Mouse (Mus musculus) heart, postnatal 14 days (tissue): ENCODE measurements around the gene Nadsyn1. TPM values are rescaled to one million over a fixed set of nuclear protein-coding genes. Genes with fewer than 3 reads are reported as not detected.
A peak's percentile ranks its signal among the peaks of the same experiment; 100 is the strongest.

Experiments
- DNase-seq, 2 experiments: peaks; one replicate each; pipeline ENCODE4 v3.0.0; 2021 to 2022
- intact Hi-C: fragments of 180-260 bp; cut with DNase I; formaldehyde crosslinking; loops from one replicate; pipeline ENCODE4 v1.15.1; 2025
- microRNA-seq, 2 experiments: library from miRNA; unstranded; fragments of <30 nt; microRNA quantifications; one replicate each; pipeline ENCODE4 v1.2.0; 2021 to 2022
- total RNA-seq, 2 experiments: library from RNA; stranded (reverse); gene quantifications; 2 replicates each; pipeline ENCODE4 v1.2.3; 2021

Gene Nadsyn1
- total RNA-seq, 2 experiments from 2014 or later, result 5.8 to 6.4 TPM

DNA sequence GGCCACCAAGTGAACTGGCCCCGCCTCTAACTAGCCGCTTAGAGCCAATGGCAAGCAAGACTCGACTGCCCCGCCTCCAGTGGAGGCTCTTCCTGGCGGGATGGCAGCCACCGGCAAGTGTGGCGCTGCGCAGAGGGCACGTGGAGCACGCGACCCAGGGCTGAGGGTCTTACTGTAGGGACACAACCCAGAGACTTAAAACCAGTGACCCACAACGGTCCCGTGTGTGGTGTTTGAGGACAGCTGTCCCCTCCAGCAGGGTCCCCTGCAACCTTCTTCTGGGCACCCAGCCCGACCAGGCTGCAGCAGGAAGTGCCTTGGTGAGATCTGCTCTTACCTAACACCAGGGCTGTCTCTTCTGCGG, 65.6 kb downstream of the Nadsyn1 start:
- DNase-seq, result peak; percentile 71 to 81
- intact Hi-C loops, result no loop called here

DNA sequence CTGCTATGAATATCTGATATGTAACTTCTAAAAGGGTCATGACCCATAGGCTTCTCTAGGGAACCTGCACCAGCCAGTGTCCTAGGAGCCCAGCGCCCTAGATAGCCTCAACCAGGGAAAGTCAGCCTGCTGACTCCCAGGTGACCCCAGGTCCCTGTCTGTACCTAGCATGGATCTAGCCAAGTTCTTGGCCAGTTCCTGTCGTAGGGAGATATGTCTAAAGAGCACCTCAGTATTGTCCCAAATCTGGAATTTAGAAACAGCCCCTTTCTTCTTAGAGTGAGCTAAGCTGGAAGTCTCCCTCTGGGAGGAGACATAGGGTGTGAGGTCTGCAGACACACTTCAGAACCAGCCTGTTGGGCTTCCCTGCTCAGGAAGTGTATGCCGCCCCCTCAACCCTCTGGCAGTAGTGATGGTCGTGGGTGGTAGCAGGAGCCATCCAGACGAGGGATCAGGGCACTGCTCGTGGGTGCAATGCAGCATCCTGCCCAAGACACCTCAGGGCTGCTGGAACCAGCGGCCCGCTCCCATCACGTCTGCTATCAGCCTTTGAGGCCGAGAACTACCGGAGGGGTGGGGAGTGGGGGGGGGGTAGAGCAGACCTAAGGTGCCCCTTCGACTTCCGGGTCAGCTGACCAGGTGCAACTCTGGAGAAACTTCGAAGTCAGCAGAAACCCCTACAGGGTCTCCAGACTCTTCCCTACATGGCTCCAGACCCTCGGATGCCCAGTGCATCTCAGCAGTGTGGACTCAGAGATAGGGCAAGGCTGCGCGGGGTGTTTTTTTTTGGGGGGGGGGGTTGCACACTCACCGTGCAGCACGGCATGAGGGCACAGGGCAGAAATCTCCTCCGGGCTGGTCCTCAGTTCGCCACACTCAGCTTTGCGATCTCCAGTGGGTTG, 66.3 kb downstream of the Nadsyn1 start, which contains the start of gene Osbpl5:
Gene Osbpl5 (minus strand): TSS at position 861 of the 902 bp plus-strand sequence.
- DNase-seq, result no peak
- intact Hi-C loops, result no loop called here

DNA sequence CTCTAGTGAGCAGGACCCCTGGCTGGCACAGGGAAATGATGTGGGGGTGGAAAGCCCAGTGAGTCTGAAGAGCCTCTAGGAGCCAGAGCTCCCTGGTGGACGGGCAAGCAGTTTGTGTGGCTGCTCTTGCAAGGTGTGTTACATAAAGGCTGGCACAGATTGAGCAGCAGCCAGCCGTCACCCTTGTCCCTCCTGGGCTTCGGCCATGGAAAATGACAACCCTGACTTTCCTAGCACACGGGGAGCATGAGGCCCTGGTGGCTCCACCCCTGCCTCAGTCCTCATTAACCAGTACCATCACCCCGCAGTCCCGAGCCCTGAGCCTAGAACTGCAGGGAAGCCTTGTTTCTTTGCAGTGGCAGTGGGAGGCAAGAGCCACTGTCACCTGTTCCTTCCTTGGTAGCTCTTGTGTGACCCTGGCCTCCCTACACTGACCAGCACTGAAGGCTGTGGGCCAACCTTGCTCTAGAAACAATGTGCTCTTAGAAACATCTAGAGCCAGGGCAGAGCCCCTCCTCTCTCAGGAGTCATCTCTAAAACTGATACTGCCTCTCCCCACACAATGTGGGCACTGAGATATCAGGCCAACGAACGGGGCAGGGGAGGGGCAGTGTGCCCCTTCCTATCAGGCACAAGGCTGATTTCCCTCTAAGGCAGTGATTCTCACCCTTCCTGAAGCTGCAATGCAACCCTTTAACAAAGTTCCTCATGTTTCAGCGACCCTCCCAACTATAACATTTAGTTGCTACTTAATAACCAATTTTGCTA, 67.1 kb downstream of the Nadsyn1 start:
- intact Hi-C loops, result no loop called here
- DNase-seq, result no peak

DNA sequence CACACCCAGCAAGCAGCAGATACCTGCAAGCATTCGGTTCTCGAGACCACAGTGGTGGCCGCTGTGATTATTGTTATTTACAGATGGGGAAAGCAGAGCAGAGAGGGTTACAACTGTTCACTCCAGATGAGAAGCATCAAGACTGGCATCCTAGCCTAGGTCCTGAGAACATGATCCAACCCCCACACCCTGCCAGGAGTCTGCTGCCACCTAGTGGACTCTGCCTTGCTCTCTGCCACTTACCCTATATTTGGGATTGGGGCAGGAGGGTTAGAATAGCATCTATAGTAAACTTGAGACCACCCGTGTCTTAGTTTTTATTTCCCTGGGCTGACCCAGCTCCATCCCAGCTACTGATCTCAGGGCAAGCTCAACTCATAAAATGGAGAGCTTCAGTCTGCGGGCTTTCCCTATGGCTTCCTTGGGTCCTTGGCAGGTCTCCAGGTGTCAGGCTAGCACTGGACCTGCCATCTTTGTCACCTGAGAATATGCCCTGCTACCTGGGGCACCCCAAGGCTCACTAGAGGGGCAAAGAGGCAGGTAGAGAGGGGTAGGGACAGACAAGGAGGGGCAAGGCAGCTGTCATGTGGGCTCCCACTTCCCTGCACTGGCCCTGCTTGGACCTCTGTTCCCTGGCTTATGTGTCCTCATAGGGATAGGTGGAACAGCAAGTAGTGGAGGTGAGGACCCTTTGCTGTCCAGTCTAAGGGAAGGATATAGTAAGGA, 68.5 kb downstream of the Nadsyn1 start:
- intact Hi-C loops, result no loop called here
- peak; percentile 60 to 80 for DNase-seq

DNA sequence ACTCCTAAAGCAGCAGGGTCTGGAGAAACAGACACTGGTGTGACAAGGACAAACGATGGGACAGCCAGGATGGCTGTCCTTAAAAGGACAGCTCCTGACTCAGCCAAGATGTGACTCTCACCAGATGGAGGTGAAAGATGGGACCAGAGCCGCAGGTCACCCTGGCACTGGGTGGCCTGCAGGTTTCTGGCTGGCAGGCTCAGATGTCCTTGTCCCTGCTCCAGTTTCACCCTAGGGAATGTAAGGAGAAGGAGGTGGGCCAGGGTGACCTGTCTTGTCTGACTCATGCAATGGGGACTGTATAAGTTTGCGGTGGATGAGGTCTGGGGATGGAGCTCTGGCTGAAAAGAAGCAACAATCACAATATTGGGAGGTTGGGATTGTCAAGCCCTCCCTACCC, 70.0 kb downstream of the Nadsyn1 start:
- intact Hi-C loops, result no loop called here

DNA sequence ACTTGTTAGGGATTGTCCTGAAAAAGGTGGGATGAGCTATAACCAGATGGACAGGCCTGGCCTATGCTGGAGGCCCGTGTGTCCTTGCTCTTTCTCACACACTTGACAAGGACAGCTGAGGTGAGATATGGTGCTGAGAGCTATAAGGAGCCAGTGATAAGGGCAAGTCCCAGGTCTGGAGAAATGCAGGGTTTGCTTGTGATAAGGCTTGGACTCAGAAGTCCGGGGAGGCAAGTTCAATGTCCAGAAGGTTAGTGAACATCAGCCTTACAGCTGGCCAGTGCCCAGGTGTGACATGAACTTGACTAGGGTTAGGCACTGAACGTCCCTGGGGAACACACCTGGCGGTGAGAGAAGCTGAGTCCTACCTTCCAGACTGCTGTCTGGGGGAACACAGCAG, 70.6 kb downstream of the Nadsyn1 start:
- no peak for DNase-seq
- intact Hi-C loops, result no loop called here

More for the DNA sequence above, 70.0 kb downstream of the Nadsyn1 start:
- DNase-seq, result no peak

DNA sequence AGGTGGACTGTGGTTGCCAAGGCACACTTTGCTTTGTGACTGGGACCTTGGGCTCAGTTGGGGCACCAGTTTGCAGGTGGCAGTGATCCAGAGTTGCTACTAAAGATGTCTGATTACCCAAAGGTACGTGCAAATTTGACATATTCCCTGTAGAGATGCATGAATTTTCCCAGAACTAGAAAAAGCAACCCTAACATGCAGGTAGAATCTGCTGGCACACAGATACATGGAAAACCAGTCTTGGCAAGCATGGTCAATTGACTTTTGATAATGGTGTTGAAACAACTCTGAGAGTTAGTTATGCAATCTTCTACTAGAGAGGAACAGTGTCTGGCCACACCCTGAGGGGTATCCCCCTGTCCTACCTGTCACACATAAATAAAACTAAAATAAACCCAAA, 71.3 kb downstream of the Nadsyn1 start:
- no peak for DNase-seq
- intact Hi-C loops, result no loop called here

DNA sequence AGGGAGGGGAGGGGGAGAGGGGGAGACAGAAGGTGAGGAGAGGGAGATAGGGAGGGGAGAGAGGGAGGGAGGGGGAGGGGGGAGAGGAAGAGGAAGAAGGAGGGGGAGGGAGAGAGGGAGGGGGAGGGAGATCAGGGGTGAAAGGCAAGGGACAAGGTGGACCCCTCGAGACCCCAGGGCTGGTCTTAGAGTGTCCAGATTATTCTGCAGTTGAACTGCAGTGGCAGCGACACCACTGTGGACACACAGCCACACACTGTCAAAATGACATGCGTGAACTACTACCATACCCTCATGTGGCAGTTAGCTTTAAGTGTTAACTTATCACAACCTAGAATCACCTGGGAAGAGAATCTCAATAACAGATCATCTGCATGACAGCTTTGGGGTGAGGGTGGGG, 73.6 kb downstream of the Nadsyn1 start:
- intact Hi-C loops, result loop anchor here (5.0 kb wide), 1 partner anchor 267 kb away; no protein-coding TSS in a partner anchor
- DNase-seq, result no peak

DNA sequence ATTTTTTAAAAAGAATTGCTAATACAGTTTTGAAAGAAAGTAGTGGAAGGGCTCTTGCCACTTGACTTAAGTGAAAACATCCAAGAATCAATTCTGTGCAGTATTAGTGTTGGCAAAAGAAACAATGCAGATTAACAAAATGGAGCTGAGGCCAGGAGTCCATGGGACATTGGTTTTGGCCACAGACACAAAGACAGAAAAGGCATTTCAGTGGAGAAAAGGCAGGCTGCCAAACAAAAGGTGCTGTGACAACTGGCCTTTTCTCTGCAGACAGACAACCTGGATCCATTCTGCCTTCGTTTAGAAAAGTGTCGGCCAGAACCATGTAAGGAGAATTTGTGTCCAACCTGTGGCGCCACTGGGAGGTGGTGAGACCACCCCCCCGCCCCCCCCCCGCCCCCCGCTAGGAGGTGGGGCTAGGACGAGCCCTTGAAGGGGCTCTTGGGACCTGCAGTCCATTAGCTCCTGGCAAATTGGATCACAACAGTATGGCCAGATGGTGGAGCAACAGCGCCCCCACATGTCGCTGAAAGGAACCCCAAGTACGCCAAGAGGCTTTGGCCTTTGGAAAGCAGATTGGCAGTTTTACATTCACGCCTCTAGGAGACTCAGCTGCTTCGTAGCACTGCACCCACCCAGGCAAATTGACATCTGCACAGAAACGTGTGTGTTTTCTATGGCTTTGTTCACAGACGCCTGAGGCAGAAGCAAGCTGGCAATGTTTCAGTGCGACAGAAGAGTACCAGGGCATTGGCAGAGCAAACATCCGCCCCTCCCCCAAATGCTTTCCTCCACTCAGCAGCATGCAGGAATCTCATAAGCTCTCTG, 74.4 kb downstream of the Nadsyn1 start:
- intact Hi-C loops, result loop anchor here (1.0 to 5.0 kb wide), 2 partner anchors 42 to 266 kb away; no protein-coding TSS in a partner anchor
- peak; percentile 89 to 94 for DNase-seq

Small RNA genes within 50 kb of the gene (microRNA-seq; reads per million reads assigned to microRNA genes)
- gene Gm22064, result 0 reads per million in 2 experiments

Other genes starting within 250 kb of the Nadsyn1 start
- gene Cars, start 222.8 kb downstream of the Nadsyn1 start, total RNA-seq, result 10 to 100 TPM; 20.0 to 21.2 TPM
- under 1 TPM; 0.71 to 0.76 TPM for gene Tnfrsf26, start 194.1 kb downstream of the Nadsyn1 start, total RNA-seq
- 1 to 10 TPM; 2.5 to 2.9 TPM for gene Tnfrsf22, start 173.2 kb downstream of the Nadsyn1 start, total RNA-seq
- 1 to 10 TPM; 1.4 to 1.5 TPM for gene Tnfrsf23, start 137.0 kb downstream of the Nadsyn1 start, total RNA-seq
- gene Osbpl5, start 65.9 kb downstream of the Nadsyn1 start, total RNA-seq, result 10 to 100 TPM; 18.5 to 21.9 TPM
- gene Mrgprg, start 55.9 kb downstream of the Nadsyn1 start, total RNA-seq, result not detected
- 1 to 10 TPM; 1.5 to 1.8 TPM for gene Mrgpre, start 38.3 kb downstream of the Nadsyn1 start, total RNA-seq
- gene Dhcr7, start 296 bp upstream of the Nadsyn1 start, total RNA-seq, result 1 to 10 TPM; 6.1 to 7.4 TPM
- gene Gm498, start 44.0 kb upstream of the Nadsyn1 start, total RNA-seq, result not detected
- under 1 TPM; 0.44 to 0.65 TPM for gene Shank2, start 179.1 kb upstream of the Nadsyn1 start, total RNA-seq